Mouse (Mus musculus): ENCODE data around the gene C87436. TPM values are rescaled to one million over a fixed set of nuclear protein-coding genes. Genes with fewer than 3 reads are reported as not detected.

C87436 gene
- polyA plus RNA-seq, 1 experiment from 2014 or later, result 22.4 TPM

DNA sequence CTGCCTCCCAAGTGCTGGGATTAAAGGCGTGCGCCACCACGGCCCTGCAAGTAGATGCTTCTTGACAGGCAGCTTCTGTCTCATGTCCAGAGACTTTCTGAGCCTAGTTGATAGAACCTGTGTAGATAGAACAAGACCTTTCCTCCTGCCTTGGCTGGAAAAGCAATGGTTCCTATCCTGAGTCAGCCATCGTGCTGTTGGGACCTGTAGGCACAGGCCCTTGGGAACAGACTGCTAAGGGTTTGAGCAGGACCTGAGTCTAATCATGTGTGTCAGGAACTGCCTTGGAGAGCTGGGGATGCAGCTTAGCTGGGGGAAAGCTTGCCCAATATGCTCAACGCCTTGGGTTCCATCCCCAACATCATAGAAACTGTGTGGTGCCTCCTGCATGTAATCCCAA, 35.9 kb downstream of the C87436 start:
- no peak for ATAC-seq (ENCODE audit: low read depth)
- Histone ChIP-seq H3K27me3 (no peaks in the 10 kb centered on the region), H3K36me3 (peaks cover 12% of the 10 kb centered on the region), H3K4me3 (no peak overlapping the region), H3K27ac (replicated peaks) (no peak overlapping the region), H3K9ac (no peak overlapping the region), H3K4me2 (no peak overlapping the region), H3K9me3 (no peaks in the 10 kb centered on the region), H3K4me1 (replicated peaks) (peaks cover 30% of the 10 kb centered on the region)
- 96% methylated on average over 5 of the region's 5 CpGs for WGBS

- ATAC-seq (ENCODE audit: low read depth), result no peak
- H3K9me3 ChIP-seq, result no peaks in the 10 kb centered on the region
- H3K27me3 ChIP-seq, result no peaks in the 10 kb centered on the region
- H3K27ac ChIP-seq (replicated peaks), result no peak overlapping the region
- H3K4me2 ChIP-seq, result no peak overlapping the region
- H3K9ac ChIP-seq, result no peak overlapping the region
- peaks cover 36% of the 10 kb centered on the region for H3K4me1 ChIP-seq (replicated peaks)
- no peak overlapping the region for H3K4me3 ChIP-seq
- peaks cover 9% of the 10 kb centered on the region for H3K36me3 ChIP-seq
Measured at GRCm38 (mm10) chr6:86474646-86475181, 36.5 kb downstream of the C87436 start.

GRCm38 (mm10) chr6:86475462-86476167, 37.4 kb downstream of the C87436 start:
- no peaks in the 10 kb centered on the region for H3K9me3 ChIP-seq
- ATAC-seq (ENCODE audit: low read depth), result no peak
- H3K4me1 ChIP-seq (replicated peaks), result peaks cover 45% of the 10 kb centered on the region
- H3K27ac ChIP-seq (replicated peaks), result no peak overlapping the region
- H3K9ac ChIP-seq, result no peak overlapping the region
- peaks cover under 1% of the 10 kb centered on the region; the same call in 1 of the 2 replicates for H3K36me3 ChIP-seq
- H3K4me2 ChIP-seq, result no peak overlapping the region
- no peaks in the 10 kb centered on the region for H3K27me3 ChIP-seq
- no peak overlapping the region for H3K4me3 ChIP-seq
- WGBS, result 79% methylated on average over 9 of the region's 9 CpGs

- 86% methylated on average over 5 of the region's 5 CpGs for WGBS
- Histone ChIP-seq H3K36me3 (no peaks in the 10 kb centered on the region), H3K9me3 (no peaks in the 10 kb centered on the region), H3K4me3 (no peak overlapping the region), H3K9ac (no peak overlapping the region), H3K4me1 (replicated peaks) (peaks cover 44% of the 10 kb centered on the region), H3K27me3 (no peaks in the 10 kb centered on the region), H3K4me2 (no peak overlapping the region), H3K27ac (replicated peaks) (no peak overlapping the region)
- ATAC-seq (ENCODE audit: low read depth), result no peak
Measured at GRCm38 (mm10) chr6:86476931-86477330, 38.8 kb downstream of the C87436 start.

DNA sequence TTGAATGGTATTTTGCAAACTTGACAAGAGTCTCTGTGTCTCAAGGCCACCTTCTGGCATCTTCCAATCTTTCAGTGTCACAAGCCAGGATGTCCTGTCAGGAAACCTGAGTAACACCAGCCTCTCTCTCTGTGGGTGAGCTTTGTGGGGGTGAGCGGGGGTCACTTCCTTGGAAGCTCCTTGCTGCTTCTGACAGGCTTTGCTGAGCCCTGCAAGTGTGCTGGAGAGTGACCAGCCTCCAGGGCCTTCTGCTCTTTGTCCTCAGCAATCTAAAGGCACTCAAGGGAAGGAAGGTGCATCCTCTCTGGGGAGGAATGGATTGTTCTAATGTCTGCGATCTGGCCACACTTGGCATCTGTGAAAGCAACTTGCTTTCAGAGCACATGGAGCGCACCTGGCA, 41.1 kb downstream of the C87436 start:
- no peaks in the 10 kb centered on the region for H3K9me3 ChIP-seq
- no peaks in the 10 kb centered on the region for H3K27me3 ChIP-seq
- H3K27ac ChIP-seq (replicated peaks), result peak overlapping the region; percentile 85
- H3K4me2 ChIP-seq, result no peak overlapping the region
- WGBS, result 51% methylated on average over 3 of the region's 3 CpGs
- no peaks in the 10 kb centered on the region for H3K36me3 ChIP-seq
- peaks cover 34% of the 10 kb centered on the region for H3K4me1 ChIP-seq (replicated peaks)
- no peak for ATAC-seq (ENCODE audit: low read depth)
- no peak overlapping the region for H3K9ac ChIP-seq
- H3K4me3 ChIP-seq, result no peak overlapping the region

- no peaks in the 10 kb centered on the region for H3K9me3 ChIP-seq
- H3K27me3 ChIP-seq, result no peaks in the 10 kb centered on the region
- H3K36me3 ChIP-seq, result no peaks in the 10 kb centered on the region
- peaks cover 34% of the 10 kb centered on the region for H3K4me1 ChIP-seq (replicated peaks)
- no peak overlapping the region for H3K9ac ChIP-seq
- no peak for ATAC-seq (ENCODE audit: low read depth)
- no peak overlapping the region for H3K4me3 ChIP-seq
- H3K4me2 ChIP-seq, result 0 out of 2 replicates have a peak overlapping the region, but pooled peaks have one; percentile 29
- H3K27ac ChIP-seq (replicated peaks), result peak overlapping the region; percentile 85
Measured at GRCm38 (mm10) chr6:86479816-86480188, 41.6 kb downstream of the C87436 start.

DNA sequence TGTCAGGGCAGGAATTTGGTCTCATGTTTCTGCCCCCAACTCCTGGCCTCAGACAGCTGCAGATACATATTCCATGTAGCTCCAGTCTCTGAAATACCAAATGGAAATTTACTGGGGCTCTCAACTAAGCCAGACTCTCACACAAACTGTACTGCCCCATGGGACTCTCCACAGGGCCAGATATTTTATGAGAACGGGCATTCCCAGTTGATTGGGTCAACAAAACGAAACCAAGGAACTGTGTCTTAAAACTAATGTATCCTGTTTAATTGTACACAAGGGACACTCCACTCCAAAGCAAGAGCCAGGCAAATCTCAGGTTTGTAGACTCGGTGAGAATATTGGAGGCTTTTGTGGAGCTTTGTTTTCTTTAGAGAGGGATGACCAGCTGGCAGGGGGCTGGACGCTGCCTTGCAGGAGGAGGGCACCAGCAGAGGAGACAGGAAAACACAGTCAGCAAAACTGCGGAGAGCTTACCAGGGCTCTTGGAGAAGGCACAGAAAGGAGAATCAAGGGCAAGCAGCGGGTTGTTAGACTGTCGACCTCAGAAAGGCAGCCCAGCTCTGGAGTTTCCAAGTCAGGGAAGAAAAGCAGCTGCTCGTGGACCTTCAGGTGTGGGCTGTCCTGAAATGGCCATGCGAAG, 42.1 kb downstream of the C87436 start:
- 27% methylated on average over 9 of the region's 9 CpGs for WGBS
- Histone ChIP-seq H3K4me2 (peak overlapping the region; percentile 29), H3K36me3 (no peaks in the 10 kb centered on the region), H3K27me3 (no peaks in the 10 kb centered on the region), H3K4me1 (replicated peaks) (peaks cover 34% of the 10 kb centered on the region), H3K27ac (replicated peaks) (peak overlapping the region; percentile 85), H3K9ac (peak overlapping the region; percentile 26; the same call in 1 of the 2 replicates), H3K9me3 (no peaks in the 10 kb centered on the region), H3K4me3 (no peak overlapping the region)
- ATAC-seq (ENCODE audit: low read depth), result 0 out of 2 replicates have a peak, but pooled peaks have one; percentile 24

GRCm38 (mm10) chr6:86481871-86482270, 43.7 kb downstream of the C87436 start:
- 96% methylated on average over 5 of the region's 5 CpGs for WGBS
- Histone ChIP-seq H3K27me3 (no peaks in the 10 kb centered on the region), H3K4me2 (no peak overlapping the region), H3K9me3 (no peaks in the 10 kb centered on the region), H3K36me3 (no peaks in the 10 kb centered on the region), H3K27ac (replicated peaks) (no peak overlapping the region), H3K4me1 (replicated peaks) (peaks cover 36% of the 10 kb centered on the region), H3K4me3 (no peak overlapping the region), H3K9ac (no peak overlapping the region)
- no peak for ATAC-seq (ENCODE audit: low read depth)

GRCm38 (mm10) chr6:86485943-86486640, 47.9 kb downstream of the C87436 start:
- Histone ChIP-seq H3K4me3 (no peak overlapping the region), H3K27ac (replicated peaks) (no peak overlapping the region), H3K9ac (no peak overlapping the region), H3K4me1 (replicated peaks) (peaks cover 20% of the 10 kb centered on the region), H3K36me3 (no peaks in the 10 kb centered on the region), H3K27me3 (no peaks in the 10 kb centered on the region), H3K4me2 (no peak overlapping the region), H3K9me3 (no peaks in the 10 kb centered on the region)
- 76% methylated on average over 7 of the region's 7 CpGs for WGBS
- no peak for ATAC-seq (ENCODE audit: low read depth)

- Histone ChIP-seq H3K4me2 (peak overlapping the region; percentile 50), H3K9me3 (no peaks in the 10 kb centered on the region), H3K36me3 (no peaks in the 10 kb centered on the region), H3K9ac (peak overlapping the region; percentile 72), H3K27ac (replicated peaks) (peak overlapping the region; percentile 97), H3K27me3 (no peaks in the 10 kb centered on the region), H3K4me1 (replicated peaks) (peaks cover 17% of the 10 kb centered on the region), H3K4me3 (peak overlapping the region; percentile 11; the same call in 1 of the 2 replicates)
- peak; percentile 95 for ATAC-seq (ENCODE audit: low read depth)
- 7% methylated on average over 24 of the region's 24 CpGs for WGBS
Measured at GRCm38 (mm10) chr6:86487358-86488148, 49.4 kb downstream of the C87436 start.

DNA sequence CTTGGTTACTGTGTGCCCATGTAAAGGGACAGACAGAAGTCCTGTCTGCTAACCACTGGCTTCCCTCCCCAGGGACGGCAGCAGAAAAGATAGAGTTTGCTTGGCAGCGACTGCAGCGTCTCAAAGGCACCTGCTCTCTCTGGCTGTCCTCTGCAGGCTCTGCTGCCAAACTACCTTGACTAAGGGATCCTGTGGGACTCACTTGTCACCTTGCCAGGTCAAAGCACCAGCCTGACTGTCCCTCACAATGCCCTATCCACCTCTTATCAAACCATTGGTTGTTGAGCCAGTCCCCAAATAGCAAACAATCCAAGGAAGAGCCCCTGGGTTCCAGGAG, 49.9 kb downstream of the C87436 start:
- Histone ChIP-seq H3K9me3 (no peaks in the 10 kb centered on the region), H3K4me2 (peak overlapping the region; percentile 50), H3K27ac (replicated peaks) (peak overlapping the region; percentile 97), H3K36me3 (no peaks in the 10 kb centered on the region), H3K4me3 (peak overlapping the region; percentile 11; the same call in 1 of the 2 replicates), H3K9ac (peak overlapping the region; percentile 72), H3K4me1 (replicated peaks) (peaks cover 17% of the 10 kb centered on the region), H3K27me3 (no peaks in the 10 kb centered on the region)
- WGBS, result 23% methylated on average over 3 of the region's 3 CpGs
- ATAC-seq (ENCODE audit: low read depth), result peak; percentile 16
